Mouse (Mus musculus): ENCODE results near the gene Plpp3.

- TF ChIP-seq E2F4 (IDR thresholded peaks at IDR 0.05; ENCODE audit: borderline replicate concordance, low read depth, low read length): no peak
- no peak for TF ChIP-seq TCF12 (IDR thresholded peaks at IDR 0.05; ENCODE audit: low read depth, low read length)
- no peak for TF ChIP-seq CTCF (IDR thresholded peaks at IDR 0.05 in 2 of 3, conservative IDR thresholded peaks at IDR 0.05 in 1 of 3; ENCODE audit: control insufficient read depth in 1 of 3, insufficient read depth in 1 of 3, low read depth in 2 of 3, low read length in 3 of 3, poor library complexity in 1 of 3, severe bottlenecking in 1 of 3)
- TF ChIP-seq POLR2AphosphoS2 (IDR thresholded peaks at IDR 0.05; ENCODE audit: low read length): no peak
- no peak for TF ChIP-seq EP300 (IDR thresholded peaks at IDR 0.05; ENCODE audit: low read depth in 1 of 2, low read length in 2 of 2)
- TF ChIP-seq HCFC1 (IDR thresholded peaks at IDR 0.05; ENCODE audit: low read depth, low read length): no peak
- no peak for TF ChIP-seq POLR2A (IDR thresholded peaks at IDR 0.05; ENCODE audit: control insufficient read depth in 1 of 2, insufficient read depth in 1 of 2, low read depth in 1 of 2, low read length in 2 of 2, poor library complexity in 1 of 2)
- no peak for TF ChIP-seq GATA1 (IDR thresholded peaks at IDR 0.05; ENCODE audit: low read depth, low read length)
Observed at GRCm38 (mm10) chr4:105252044-105252443, 94.9 kb downstream of the Plpp3 start.
